Mouse (Mus musculus) neural tube, embryonic 13.5 days (tissue): ENCODE data around the gene Ralbp1. TPM values are rescaled to one million over a fixed set of nuclear protein-coding genes. Genes with fewer than 3 reads are reported as not detected.
A peak's percentile ranks its signal among the peaks of the same experiment; 100 is the strongest.

Experiments used
- ATAC-seq: fragments of 200-750 bp; cut with Nextera tagmentation; 2 replicates; pipeline ENCODE4 v1.8.0; 2017; ENCODE audit warnings: low read depth, mild to moderate bottlenecking, moderate TSS enrichment, moderate library complexity
- H3K27ac ChIP-seq: fragments of 300-500 bp; sonication (generic); replicated peaks from 2 replicates; pipeline ENCODE4 v1.5.1; 2015; ENCODE audit warnings: moderate library complexity, mild to moderate bottlenecking, inconsistent platforms
- H3K27me3 ChIP-seq: fragments of 300-500 bp; sonication (generic); 2 replicates; pipeline ENCODE4 v1.6.1; 2015; ENCODE audit warnings: mild to moderate bottlenecking, inconsistent platforms
- H3K36me3 ChIP-seq: fragments of 300-500 bp; sonication (generic); 2 replicates; pipeline ENCODE4 v1.6.1; 2015; ENCODE audit warnings: mild to moderate bottlenecking, inconsistent platforms
- H3K4me1 ChIP-seq: fragments of 300-500 bp; sonication (generic); replicated peaks from 2 replicates; pipeline ENCODE4 v1.6.1; 2015; ENCODE audit warnings: inconsistent platforms
- H3K4me2 ChIP-seq: fragments of 300-500 bp; sonication (generic); 2 replicates; pipeline ENCODE4 v1.6.1; 2015; ENCODE audit warnings: inconsistent platforms, mild to moderate bottlenecking, moderate library complexity
- H3K4me3 ChIP-seq: fragments of 300-500 bp; sonication (generic); 2 replicates; pipeline ENCODE4 v1.5.1; 2015; ENCODE audit warnings: mild to moderate bottlenecking, inconsistent platforms
- H3K9ac ChIP-seq: fragments of 300-500 bp; sonication (generic); 2 replicates; pipeline ENCODE4 v1.6.1; 2015; ENCODE audit warnings: moderate library complexity, mild to moderate bottlenecking, inconsistent platforms
- H3K9me3 ChIP-seq: fragments of 300-500 bp; sonication (generic); 2 replicates; pipeline ENCODE4 v1.6.1; 2016; ENCODE audit warnings: inconsistent platforms
- WGBS: fragments of 180-500 bp; shearing (Covaris S2); methylation state at CpG from one replicate; pipeline ENCODE4 v1.1.7; 2015; 5-methylcytosine and 5-hydroxymethylcytosine counted together
- polyA plus RNA-seq: library from polyadenylated mRNA; unstranded; fragments of >200 nt; fragmentation: Nextera tagmentation; extraction: Ambion mirVana; gene quantifications from 2 replicates; pipeline ENCODE4 v1.2.1, GENCODE M21; 2015

Ralbp1 gene
- polyA plus RNA-seq, 1 experiment from 2014 or later = 57.7 TPM

GRCm38 (mm10) chr17:65842669-65843381 is 42.8 kb downstream of the Ralbp1 start:
- H3K4me2 ChIP-seq = no peak overlapping the region
- no peaks in the 10 kb centered on the region for H3K27me3 ChIP-seq
- H3K9me3 ChIP-seq = no peaks in the 10 kb centered on the region
- no peak overlapping the region for H3K9ac ChIP-seq
- peaks cover 79% of the 10 kb centered on the region for H3K36me3 ChIP-seq
- ATAC-seq = no peak
- no peak overlapping the region for H3K4me3 ChIP-seq
- WGBS = 86% methylated on average over 10 of the region's 10 CpGs
- peaks cover 4% of the 10 kb centered on the region for H3K4me1 ChIP-seq
- H3K27ac ChIP-seq = no peak overlapping the region

GRCm38 (mm10) chr17:65839541-65840256 is 45.9 kb downstream of the Ralbp1 start:
- Histone ChIP-seq H3K9me3 (no peaks in the 10 kb centered on the region), H3K27me3 (no peaks in the 10 kb centered on the region), H3K4me1 (no peaks in the 10 kb centered on the region), H3K9ac (no peak overlapping the region), H3K36me3 (peaks cover 98% of the 10 kb centered on the region), H3K4me3 (no peak overlapping the region), H3K4me2 (no peak overlapping the region), H3K27ac (no peak overlapping the region)
- ATAC-seq = no peak
- WGBS = 90% methylated on average over 7 of the region's 7 CpGs

DNA sequence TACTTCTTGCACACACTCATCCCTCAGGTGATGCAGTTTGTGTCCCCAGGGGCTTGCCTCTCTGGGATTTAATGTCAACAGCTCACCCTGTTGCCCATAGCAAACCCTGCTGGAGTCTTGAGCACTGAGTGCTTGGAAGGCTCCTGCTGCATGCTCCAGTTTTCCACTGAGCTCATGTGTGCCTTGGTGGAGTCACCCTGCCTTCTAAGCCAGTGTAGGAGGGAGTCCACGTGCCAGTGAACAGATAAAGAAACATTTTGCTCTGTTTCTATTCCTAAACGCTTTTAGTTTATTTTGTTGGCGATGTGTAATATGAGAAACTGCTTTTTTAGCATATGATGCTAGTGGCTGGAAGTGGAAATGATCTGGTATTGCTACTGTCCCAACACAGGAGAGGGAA is 48.9 kb downstream of the Ralbp1 start:
- ATAC-seq = no peak
- H3K36me3 ChIP-seq = peaks cover 95% of the 10 kb centered on the region
- H3K9ac ChIP-seq = no peak overlapping the region
- no peaks in the 10 kb centered on the region for H3K4me1 ChIP-seq
- no peak overlapping the region for H3K27ac ChIP-seq
- no peaks in the 10 kb centered on the region for H3K27me3 ChIP-seq
- WGBS = 94% methylated on average over 3 of the region's 3 CpGs
- no peak overlapping the region for H3K4me3 ChIP-seq
- no peak overlapping the region for H3K4me2 ChIP-seq
- no peaks in the 10 kb centered on the region for H3K9me3 ChIP-seq

DNA sequence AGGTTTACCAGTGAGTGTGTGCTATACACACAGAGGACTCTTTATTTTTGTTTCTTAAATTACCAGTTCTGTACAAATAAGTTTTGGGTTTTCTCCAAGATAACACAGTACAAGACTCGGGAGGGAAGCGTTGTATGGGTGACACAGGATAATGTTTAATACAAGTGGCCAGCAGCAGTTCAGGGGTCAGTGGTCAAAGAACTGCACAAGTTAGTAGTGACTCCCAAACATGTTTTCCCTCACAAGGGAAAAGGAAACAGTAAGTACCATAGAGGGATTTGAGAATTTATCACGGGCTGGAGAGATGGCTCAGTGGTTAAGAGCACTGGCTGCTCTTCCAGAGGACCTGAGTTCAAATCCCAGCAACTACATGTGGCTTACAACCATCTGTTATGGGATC is 51.7 kb downstream of the Ralbp1 start:
- Histone ChIP-seq H3K9me3 (no peaks in the 10 kb centered on the region), H3K4me3 (no peak overlapping the region), H3K4me1 (no peaks in the 10 kb centered on the region), H3K36me3 (peaks cover 95% of the 10 kb centered on the region), H3K4me2 (no peak overlapping the region), H3K27me3 (no peaks in the 10 kb centered on the region), H3K9ac (no peak overlapping the region), H3K27ac (no peak overlapping the region)
- ATAC-seq = no peak
- WGBS = 95% methylated on average over 3 of the region's 3 CpGs

- ATAC-seq = no peak
Observed at GRCm38 (mm10) chr17:65830216-65830863, 55.3 kb downstream of the Ralbp1 start.

GRCm38 (mm10) chr17:65828951-65829350 is 56.6 kb downstream of the Ralbp1 start:
- no peak overlapping the region for H3K9ac ChIP-seq
- no peak overlapping the region for H3K27ac ChIP-seq
- H3K4me3 ChIP-seq = no peak overlapping the region
- H3K27me3 ChIP-seq = no peaks in the 10 kb centered on the region
- no peaks in the 10 kb centered on the region for H3K9me3 ChIP-seq
- WGBS = 94% methylated on average over 11 of the region's 11 CpGs
- peaks cover 16% of the 10 kb centered on the region for H3K4me1 ChIP-seq
- no peak for ATAC-seq
- peaks cover 85% of the 10 kb centered on the region for H3K36me3 ChIP-seq
- H3K4me2 ChIP-seq = no peak overlapping the region

More at GRCm38 (mm10) chr17:65830216-65830863, 55.3 kb downstream of the Ralbp1 start:
- Histone ChIP-seq H3K4me1 (peaks cover 16% of the 10 kb centered on the region), H3K4me3 (no peak overlapping the region), H3K4me2 (no peak overlapping the region), H3K36me3 (peaks cover 84% of the 10 kb centered on the region), H3K9ac (no peak overlapping the region), H3K9me3 (no peaks in the 10 kb centered on the region), H3K27ac (no peak overlapping the region), H3K27me3 (no peaks in the 10 kb centered on the region)
- WGBS = 93% methylated on average over 13 of the region's 13 CpGs

- ATAC-seq = peak; percentile 51; the same call in 1 of the 2 replicates
- H3K4me2 ChIP-seq = no peak overlapping the region
- no peak overlapping the region for H3K9ac ChIP-seq
- H3K36me3 ChIP-seq = peaks cover 79% of the 10 kb centered on the region
- WGBS = 85% methylated on average over 5 of the region's 5 CpGs
- peaks cover 16% of the 10 kb centered on the region for H3K4me1 ChIP-seq
- H3K4me3 ChIP-seq = no peak overlapping the region
- no peaks in the 10 kb centered on the region for H3K9me3 ChIP-seq
- H3K27ac ChIP-seq = no peak overlapping the region
- H3K27me3 ChIP-seq = no peaks in the 10 kb centered on the region
Observed at GRCm38 (mm10) chr17:65827904-65828303, 57.7 kb downstream of the Ralbp1 start.

- Histone ChIP-seq H3K4me1 (peaks cover 16% of the 10 kb centered on the region), H3K4me2 (no peak overlapping the region), H3K4me3 (no peak overlapping the region), H3K27ac (0 out of 2 replicates have a peak overlapping the region, but pooled peaks have one; percentile 23), H3K9me3 (no peaks in the 10 kb centered on the region), H3K36me3 (peaks cover 78% of the 10 kb centered on the region), H3K9ac (no peak overlapping the region), H3K27me3 (no peaks in the 10 kb centered on the region)
- WGBS = 71% methylated on average over 16 of the region's 16 CpGs
- ATAC-seq = no peak
Observed at GRCm38 (mm10) chr17:65827119-65827840, 58.3 kb downstream of the Ralbp1 start.

DNA sequence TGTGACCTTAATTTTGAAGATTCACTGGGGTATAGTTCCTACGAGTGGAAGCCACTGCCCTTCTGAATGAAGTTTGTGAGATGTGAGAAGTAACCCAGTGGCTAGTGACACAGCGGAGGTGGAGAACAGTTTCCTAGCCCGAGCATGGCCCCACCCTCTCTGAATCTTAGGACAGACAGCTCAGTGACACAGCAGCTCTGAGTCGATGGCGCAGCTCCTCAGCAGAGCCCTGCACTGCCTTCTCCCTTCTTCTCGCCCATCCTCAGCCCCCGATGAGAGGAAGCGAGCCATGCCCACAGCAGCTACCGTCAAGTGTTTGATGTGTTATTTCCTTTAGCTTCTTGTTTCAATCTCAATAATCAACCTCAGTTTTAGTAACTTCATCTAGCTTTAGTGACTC is 59.3 kb downstream of the Ralbp1 start:
- WGBS = 72% methylated on average over 9 of the region's 9 CpGs

GRCm38 (mm10) chr17:65824246-65824645 is 61.4 kb downstream of the Ralbp1 start:
- no peaks in the 10 kb centered on the region for H3K27me3 ChIP-seq
- WGBS = 95% methylated on average over 10 of the region's 10 CpGs
- peaks cover 16% of the 10 kb centered on the region for H3K4me1 ChIP-seq
- no peak for ATAC-seq
- H3K27ac ChIP-seq = no peak overlapping the region
- H3K4me2 ChIP-seq = no peak overlapping the region
- no peak overlapping the region for H3K4me3 ChIP-seq
- no peaks in the 10 kb centered on the region for H3K9me3 ChIP-seq
- peaks cover 68% of the 10 kb centered on the region for H3K36me3 ChIP-seq
- no peak overlapping the region for H3K9ac ChIP-seq

More for the DNA sequence above, 59.3 kb downstream of the Ralbp1 start:
- Histone ChIP-seq H3K4me3 (no peak overlapping the region), H3K4me1 (peaks cover 16% of the 10 kb centered on the region), H3K27me3 (no peaks in the 10 kb centered on the region), H3K4me2 (no peak overlapping the region), H3K36me3 (peaks cover 76% of the 10 kb centered on the region), H3K9me3 (no peaks in the 10 kb centered on the region), H3K27ac (peak overlapping the region; percentile 23; the same call in 1 of the 2 replicates), H3K9ac (no peak overlapping the region)
- no peak for ATAC-seq

DNA sequence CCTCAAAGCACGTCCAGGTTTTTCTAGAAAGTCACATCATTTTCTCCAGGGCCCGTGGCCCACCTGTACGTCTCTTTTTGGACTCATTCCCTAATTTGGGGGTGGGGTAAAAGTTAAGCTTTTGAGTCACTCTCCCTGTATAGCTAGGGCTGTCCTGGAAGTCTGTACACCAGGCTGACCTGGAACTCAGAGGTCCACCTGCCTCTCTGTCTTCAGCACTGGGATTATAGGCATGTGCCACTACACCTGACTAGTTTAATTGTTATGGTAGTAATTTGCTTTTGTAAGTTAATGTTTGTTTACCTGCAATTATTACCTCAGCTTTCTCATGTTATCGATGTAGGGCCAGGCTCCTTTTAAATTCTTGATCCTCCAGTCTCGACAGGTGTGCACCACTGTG is 63.2 kb downstream of the Ralbp1 start:
- H3K4me2 ChIP-seq = no peak overlapping the region
- H3K9ac ChIP-seq = no peak overlapping the region
- ATAC-seq = no peak
- no peak overlapping the region for H3K4me3 ChIP-seq
- no peaks in the 10 kb centered on the region for H3K27me3 ChIP-seq
- WGBS = 95% methylated on average over 5 of the region's 5 CpGs
- peaks cover 8% of the 10 kb centered on the region for H3K4me1 ChIP-seq
- H3K36me3 ChIP-seq = peaks cover 66% of the 10 kb centered on the region
- H3K27ac ChIP-seq = no peak overlapping the region
- H3K9me3 ChIP-seq = no peaks in the 10 kb centered on the region

DNA sequence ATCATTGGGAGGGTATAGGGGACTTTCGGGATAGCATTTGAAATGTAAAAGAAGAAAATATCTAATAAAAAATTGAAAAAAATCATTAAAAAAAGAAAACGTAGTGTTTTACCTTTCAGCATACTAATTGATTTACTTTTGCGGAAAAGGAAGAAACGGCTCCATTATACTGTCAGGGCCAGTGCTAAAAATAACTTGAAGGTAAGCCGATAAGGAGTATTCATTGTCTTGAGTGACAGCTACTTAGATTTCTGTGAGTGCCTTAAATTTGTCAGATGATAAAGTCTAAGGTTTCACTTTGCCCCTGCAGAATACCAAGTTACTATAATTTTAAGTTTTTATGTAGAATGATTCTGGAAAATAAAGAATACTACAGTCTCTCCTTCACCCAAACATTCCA is 65.4 kb downstream of the Ralbp1 start:
- 96% methylated on average over 5 of the region's 5 CpGs for WGBS
- Histone ChIP-seq H3K9ac (no peak overlapping the region), H3K36me3 (peaks cover 76% of the 10 kb centered on the region)

More for the DNA sequence above, 65.4 kb downstream of the Ralbp1 start:
- no peak overlapping the region for H3K4me2 ChIP-seq
- H3K27ac ChIP-seq = no peak overlapping the region
- no peaks in the 10 kb centered on the region for H3K4me1 ChIP-seq
- H3K9me3 ChIP-seq = no peaks in the 10 kb centered on the region
- H3K27me3 ChIP-seq = no peaks in the 10 kb centered on the region
- H3K4me3 ChIP-seq = no peak overlapping the region
- ATAC-seq = no peak
